Mouse (Mus musculus): ENCODE measurements around the gene Rbmxl1. TPM values are rescaled to one million over a fixed set of nuclear protein-coding genes. Genes with fewer than 3 reads are reported as not detected.
A peak's percentile ranks its signal among the peaks of the same experiment; 100 is the strongest.
"Not testable (repeated sequence)": the region's sequence is repeated elsewhere in the genome, so short reads cannot be mapped to it uniquely, and the experiment has no call there.

Gene Rbmxl1
- polyA plus RNA-seq, 1 experiment from 2014 or later: 190 TPM

- not testable (repeated sequence) for H3K4me3 ChIP-seq (ENCODE audit: low read depth, low read length); H3K36me3 ChIP-seq (ENCODE audit: control insufficient read depth, insufficient read depth, low read length); H3K27ac ChIP-seq (ENCODE audit: low read depth, low read length); H3K9me3 ChIP-seq (ENCODE audit: control insufficient read depth, low read length); H3K9ac ChIP-seq (replicated peaks; ENCODE audit: low read depth, low read length); H3K27me3 ChIP-seq (ENCODE audit: control insufficient read depth, insufficient read depth, low read length); H3K4me1 ChIP-seq (ENCODE audit: control insufficient read depth, insufficient read depth, low read length); H3K4me2 ChIP-seq (ENCODE audit: low read depth, low read length); ATAC-seq (ENCODE audit: low read depth)
- 92% methylated on average over 4 of the region's 6 CpGs for WGBS
Observed at GRCm38 (mm10) chr8:78542670-78543069, 34.0 kb upstream of the Rbmxl1 start.

GRCm38 (mm10) chr8:78537795-78538194 is 29.1 kb upstream of the Rbmxl1 start:
- Histone ChIP-seq H3K9ac (replicated peaks; ENCODE audit: low read depth, low read length) (no peak overlapping the region), H3K4me3 (ENCODE audit: low read depth, low read length) (no peak overlapping the region), H3K36me3 (ENCODE audit: control insufficient read depth, insufficient read depth, low read length) (peaks cover 2% of the 10 kb centered on the region; the same call in 1 of the 2 replicates), H3K9me3 (ENCODE audit: control insufficient read depth, low read length) (no peaks in the 10 kb centered on the region), H3K4me2 (ENCODE audit: low read depth, low read length) (no peak overlapping the region), H3K4me1 (ENCODE audit: control insufficient read depth, insufficient read depth, low read length) (no peaks in the 10 kb centered on the region), H3K27ac (ENCODE audit: low read depth, low read length) (no peak overlapping the region), H3K27me3 (ENCODE audit: control insufficient read depth, insufficient read depth, low read length) (no peaks in the 10 kb centered on the region)
- WGBS: 91% methylated on average over 3 of the region's 3 CpGs
- ATAC-seq (ENCODE audit: low read depth): no peak

GRCm38 (mm10) chr8:78536716-78537115 is 28.0 kb upstream of the Rbmxl1 start:
- no peak overlapping the region for H3K9ac ChIP-seq (replicated peaks; ENCODE audit: low read depth, low read length)
- H3K4me2 ChIP-seq (ENCODE audit: low read depth, low read length): no peak overlapping the region
- no peak for ATAC-seq (ENCODE audit: low read depth)
- no peaks in the 10 kb centered on the region for H3K27me3 ChIP-seq (ENCODE audit: control insufficient read depth, insufficient read depth, low read length)
- no peaks in the 10 kb centered on the region for H3K9me3 ChIP-seq (ENCODE audit: control insufficient read depth, low read length)
- H3K27ac ChIP-seq (ENCODE audit: low read depth, low read length): no peak overlapping the region
- no peaks in the 10 kb centered on the region for H3K4me1 ChIP-seq (ENCODE audit: control insufficient read depth, insufficient read depth, low read length)
- H3K4me3 ChIP-seq (ENCODE audit: low read depth, low read length): no peak overlapping the region
- WGBS: 90% methylated on average over 5 of the region's 5 CpGs
- peaks cover 9% of the 10 kb centered on the region; the same call in 1 of the 2 replicates for H3K36me3 ChIP-seq (ENCODE audit: control insufficient read depth, insufficient read depth, low read length)

- whole genome bisulfite sequencing: 85% methylated on average over 6 of the region's 6 CpGs
- H3K4me2 ChIP-seq (ENCODE audit: low read depth, low read length): no peak overlapping the region
- no peak for ATAC-seq (ENCODE audit: low read depth)
- no peaks in the 10 kb centered on the region for H3K27me3 ChIP-seq (ENCODE audit: control insufficient read depth, insufficient read depth, low read length)
- H3K9ac ChIP-seq (replicated peaks; ENCODE audit: low read depth, low read length): no peak overlapping the region
- no peaks in the 10 kb centered on the region for H3K9me3 ChIP-seq (ENCODE audit: control insufficient read depth, low read length)
- H3K4me3 ChIP-seq (ENCODE audit: low read depth, low read length): no peak overlapping the region
- H3K27ac ChIP-seq (ENCODE audit: low read depth, low read length): no peak overlapping the region
- H3K4me1 ChIP-seq (ENCODE audit: control insufficient read depth, insufficient read depth, low read length): no peaks in the 10 kb centered on the region
- peaks cover 9% of the 10 kb centered on the region; the same call in 1 of the 2 replicates for H3K36me3 ChIP-seq (ENCODE audit: control insufficient read depth, insufficient read depth, low read length)
Observed at GRCm38 (mm10) chr8:78533981-78534380, 25.3 kb upstream of the Rbmxl1 start.

- no peak overlapping the region for H3K4me3 ChIP-seq (ENCODE audit: low read depth, low read length)
- H3K27me3 ChIP-seq (ENCODE audit: control insufficient read depth, insufficient read depth, low read length): no peaks in the 10 kb centered on the region
- ATAC-seq (ENCODE audit: low read depth): no peak
- no peaks in the 10 kb centered on the region for H3K9me3 ChIP-seq (ENCODE audit: control insufficient read depth, low read length)
- H3K4me1 ChIP-seq (ENCODE audit: control insufficient read depth, insufficient read depth, low read length): 0 out of 2 replicates have a peak, but pooled peaks cover 3% of the 10 kb centered on the region
- 89% methylated on average over 3 of the region's 3 CpGs for WGBS
- no peak overlapping the region for H3K27ac ChIP-seq (ENCODE audit: low read depth, low read length)
- H3K4me2 ChIP-seq (ENCODE audit: low read depth, low read length): no peak overlapping the region
- H3K9ac ChIP-seq (replicated peaks; ENCODE audit: low read depth, low read length): no peak overlapping the region
- peaks cover 4% of the 10 kb centered on the region; the same call in 1 of the 2 replicates for H3K36me3 ChIP-seq (ENCODE audit: control insufficient read depth, insufficient read depth, low read length)
Observed at GRCm38 (mm10) chr8:78515132-78515531, 6.4 kb upstream of the Rbmxl1 start.

GRCm38 (mm10) chr8:78514706-78515105 is 6.0 kb upstream of the Rbmxl1 start:
- H3K27me3 ChIP-seq (ENCODE audit: control insufficient read depth, insufficient read depth, low read length): no peaks in the 10 kb centered on the region
- H3K4me3 ChIP-seq (ENCODE audit: low read depth, low read length): no peak overlapping the region
- no peak for ATAC-seq (ENCODE audit: low read depth)
- H3K36me3 ChIP-seq (ENCODE audit: control insufficient read depth, insufficient read depth, low read length): peaks cover 4% of the 10 kb centered on the region; the same call in 1 of the 2 replicates
- H3K9ac ChIP-seq (replicated peaks; ENCODE audit: low read depth, low read length): no peak overlapping the region
- H3K4me1 ChIP-seq (ENCODE audit: control insufficient read depth, insufficient read depth, low read length): 0 out of 2 replicates have a peak, but pooled peaks cover 3% of the 10 kb centered on the region
- H3K9me3 ChIP-seq (ENCODE audit: control insufficient read depth, low read length): no peaks in the 10 kb centered on the region
- no peak overlapping the region for H3K4me2 ChIP-seq (ENCODE audit: low read depth, low read length)
- no peak overlapping the region for H3K27ac ChIP-seq (ENCODE audit: low read depth, low read length)
- 97% methylated on average over 1 of the region's 1 CpGs for WGBS

GRCm38 (mm10) chr8:78513106-78513505 is 4.4 kb upstream of the Rbmxl1 start:
- Histone ChIP-seq H3K27me3 (ENCODE audit: control insufficient read depth, insufficient read depth, low read length) (no peaks in the 10 kb centered on the region), H3K4me3 (ENCODE audit: low read depth, low read length) (no peak overlapping the region), H3K27ac (ENCODE audit: low read depth, low read length) (no peak overlapping the region), H3K4me2 (ENCODE audit: low read depth, low read length) (no peak overlapping the region), H3K9ac (replicated peaks; ENCODE audit: low read depth, low read length) (no peak overlapping the region), H3K4me1 (ENCODE audit: control insufficient read depth, insufficient read depth, low read length) (0 out of 2 replicates have a peak, but pooled peaks cover 3% of the 10 kb centered on the region), H3K36me3 (ENCODE audit: control insufficient read depth, insufficient read depth, low read length) (peaks cover 4% of the 10 kb centered on the region; the same call in 1 of the 2 replicates), H3K9me3 (ENCODE audit: control insufficient read depth, low read length) (no peaks in the 10 kb centered on the region)
- no peak for ATAC-seq (ENCODE audit: low read depth)
- WGBS: 86% methylated on average over 4 of the region's 4 CpGs

GRCm38 (mm10) chr8:78510926-78511325 is 2.2 kb upstream of the Rbmxl1 start:
- Histone ChIP-seq H3K36me3 (ENCODE audit: control insufficient read depth, insufficient read depth, low read length) (no peaks in the 10 kb centered on the region), H3K9me3 (ENCODE audit: control insufficient read depth, low read length) (no peaks in the 10 kb centered on the region), H3K27ac (ENCODE audit: low read depth, low read length) (no peak overlapping the region), H3K27me3 (ENCODE audit: control insufficient read depth, insufficient read depth, low read length) (no peaks in the 10 kb centered on the region), H3K4me2 (ENCODE audit: low read depth, low read length) (no peak overlapping the region), H3K4me1 (ENCODE audit: control insufficient read depth, insufficient read depth, low read length) (peaks cover 8% of the 10 kb centered on the region), H3K4me3 (ENCODE audit: low read depth, low read length) (no peak overlapping the region), H3K9ac (replicated peaks; ENCODE audit: low read depth, low read length) (no peak overlapping the region)
- ATAC-seq (ENCODE audit: low read depth): no peak
- 59% methylated on average over 3 of the region's 3 CpGs for WGBS

GRCm38 (mm10) chr8:78510094-78510493 is 1.4 kb upstream of the Rbmxl1 start:
- ATAC-seq (ENCODE audit: low read depth): no peak
- no peaks in the 10 kb centered on the region for H3K27me3 ChIP-seq (ENCODE audit: control insufficient read depth, insufficient read depth, low read length)
- no peaks in the 10 kb centered on the region for H3K9me3 ChIP-seq (ENCODE audit: control insufficient read depth, low read length)
- H3K4me2 ChIP-seq (ENCODE audit: low read depth, low read length): peak overlapping the region; percentile 85
- H3K27ac ChIP-seq (ENCODE audit: low read depth, low read length): no peak overlapping the region; the same call in 1 of the 2 replicates
- peak overlapping the region; percentile 95 for H3K4me3 ChIP-seq (ENCODE audit: low read depth, low read length)
- peak overlapping the region; percentile 98; the same call in 1 of the 2 replicates for H3K9ac ChIP-seq (replicated peaks; ENCODE audit: low read depth, low read length)
- H3K36me3 ChIP-seq (ENCODE audit: control insufficient read depth, insufficient read depth, low read length): no peaks in the 10 kb centered on the region; the same call in 1 of the 2 replicates
- H3K4me1 ChIP-seq (ENCODE audit: control insufficient read depth, insufficient read depth, low read length): peaks cover 8% of the 10 kb centered on the region
- 0% methylated on average over 11 of the region's 11 CpGs for WGBS
